Mouse (Mus musculus) brain, embryonic 14.5 days (tissue): Measurements from ENCODE around the gene Tnik. TPM values are rescaled to one million over a fixed set of nuclear protein-coding genes. Genes with fewer than 3 reads are reported as not detected.

Source experiments
- DNase-seq: peaks from one replicate; pipeline ENCODE4 v3.0.0-alpha.2; 2011; ENCODE audit warnings: low read depth
- CTCF ChIP-seq: fragments of 200-500 bp; IDR thresholded peaks from 2 replicates; pipeline ENCODE4 v1.5.1; 2012; ENCODE audit warnings: inconsistent platforms, mild to moderate bottlenecking, moderate library complexity, borderline replicate concordance; ENCODE audit not compliant: insufficient read depth, insufficient read length; ENCODE audit errors: extremely low read depth
- POLR2A ChIP-seq: fragments of 200-500 bp; IDR thresholded peaks from 2 replicates; pipeline ENCODE4 v1.6.1; 2012; ENCODE audit warnings: mild to moderate bottlenecking, inconsistent platforms, borderline replicate concordance; ENCODE audit not compliant: poor library complexity, insufficient read depth, insufficient read length, severe bottlenecking; ENCODE audit errors: extremely low read depth
- polyA plus RNA-seq: library from polyadenylated mRNA; depleted of rRNA; stranded (reverse); fragments of >200 nt; gene quantifications from 2 replicates; pipeline ENCODE4 v1.2.3, GENCODE M21; 2012

Gene Tnik
- polyA plus RNA-seq, 1 experiment: 73.8 TPM

DNA sequence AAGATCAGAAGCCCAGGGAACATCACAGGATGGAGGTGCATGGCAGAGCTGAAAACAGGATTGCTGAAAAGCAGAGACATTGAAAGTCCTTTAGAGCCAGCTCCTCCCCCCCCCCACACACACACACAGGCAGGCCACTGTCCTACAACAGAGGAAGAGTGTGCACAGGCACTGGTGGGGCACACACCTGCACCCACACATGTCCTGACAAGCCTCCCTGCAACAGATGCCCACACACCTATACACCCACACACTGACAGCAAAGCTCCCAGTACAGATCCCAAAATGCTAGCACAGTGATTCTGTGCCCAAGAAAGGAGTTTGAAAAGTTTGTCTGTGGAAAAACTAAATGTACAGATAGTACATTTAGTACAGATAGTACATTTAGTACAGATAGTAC, 391.7 kb downstream of the Tnik start:
- no peak for TF ChIP-seq POLR2A
- TF ChIP-seq CTCF: no peak
- no peak for DNase-seq

- TF ChIP-seq POLR2A: no peak
- no peak; the same call in 1 of the 2 replicates for TF ChIP-seq CTCF
- DNase-seq: no peak
Observed at GRCm38 (mm10) chr3:28658349-28658748, 395.3 kb downstream of the Tnik start.

DNA sequence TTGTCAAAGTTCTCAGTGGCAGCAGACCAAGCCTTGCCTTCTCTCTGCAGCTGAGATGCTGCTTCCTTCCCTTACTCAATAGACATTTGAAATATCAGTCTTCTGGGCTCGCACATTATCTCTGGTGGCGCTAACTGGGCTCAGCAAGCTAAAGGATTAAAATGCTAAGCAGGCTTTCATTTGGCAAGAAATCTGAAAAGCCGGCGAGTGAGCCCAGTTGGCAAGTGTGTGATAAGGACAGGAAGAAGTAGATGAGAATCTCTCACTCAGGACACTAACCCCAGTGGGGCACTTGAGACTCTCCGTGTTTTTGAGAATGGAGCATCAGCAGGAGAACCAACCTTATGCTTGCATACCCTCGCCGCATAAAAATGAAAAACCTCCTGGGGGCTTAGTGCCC, 417.8 kb downstream of the Tnik start:
- DNase-seq: peak; percentile 42
- no peak for TF ChIP-seq CTCF
- TF ChIP-seq POLR2A: no peak

GRCm38 (mm10) chr3:28681866-28682265, 418.9 kb downstream of the Tnik start:
- no peak for DNase-seq
- TF ChIP-seq POLR2A (no peak), CTCF (no peak)

GRCm38 (mm10) chr3:28682411-28682810, 419.4 kb downstream of the Tnik start:
- TF ChIP-seq CTCF (no peak), POLR2A (no peak)
- peak; percentile 27 for DNase-seq

- no peak for DNase-seq
- TF ChIP-seq CTCF (no peak), POLR2A (no peak)
Observed at GRCm38 (mm10) chr3:28685510-28685909, 422.5 kb downstream of the Tnik start.

GRCm38 (mm10) chr3:28694811-28695210, 431.8 kb downstream of the Tnik start:
- no peak for DNase-seq
- TF ChIP-seq CTCF (no peak), POLR2A (no peak)

DNA sequence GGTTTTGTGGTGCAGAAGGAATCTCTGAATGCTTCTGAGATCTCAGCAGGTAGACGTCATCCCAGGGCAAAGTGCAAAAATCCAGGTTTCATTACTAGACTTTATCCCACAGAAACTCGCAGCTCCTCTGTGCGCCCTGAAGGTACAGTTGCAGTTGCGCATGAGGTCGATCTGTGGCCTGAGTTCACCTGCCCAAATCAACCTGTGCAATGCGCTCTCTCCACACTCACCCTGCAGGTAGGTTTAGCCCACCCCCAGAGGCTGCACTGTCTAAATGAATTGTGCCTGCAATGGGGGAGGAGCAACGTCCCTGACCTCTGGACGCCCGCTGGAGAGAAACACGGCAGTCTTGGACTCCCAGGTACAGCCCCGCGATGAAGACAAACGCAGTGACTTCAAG, 432.6 kb downstream of the Tnik start:
- TF ChIP-seq POLR2A (no peak), CTCF (no peak)
- no peak for DNase-seq

DNA sequence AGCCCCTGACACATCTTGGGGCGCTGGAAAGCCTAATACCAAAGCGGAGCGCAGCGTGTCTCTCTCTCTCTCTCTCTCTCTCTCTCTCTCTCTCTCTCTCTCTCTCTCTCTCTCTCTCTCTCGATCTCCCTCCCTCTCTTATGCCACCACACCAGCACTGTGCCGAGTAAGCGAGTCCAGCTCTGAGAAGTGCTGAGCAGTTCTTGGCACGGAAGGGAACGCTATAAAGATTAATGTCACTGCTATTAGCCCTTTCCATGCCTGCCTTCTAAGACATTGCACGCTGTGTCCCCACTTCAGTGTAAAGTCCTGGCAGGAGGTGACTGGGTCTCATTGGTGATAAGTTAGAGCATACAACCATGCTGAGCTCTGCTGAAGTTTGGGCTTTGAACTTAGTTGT, 433.1 kb downstream of the Tnik start:
- no peak for DNase-seq
- no peak for TF ChIP-seq CTCF
- no peak for TF ChIP-seq POLR2A

GRCm38 (mm10) chr3:28697797-28698196, 434.8 kb downstream of the Tnik start, which contains the start of gene Slc2a2:
Slc2a2 (plus strand) TSS chr3:28697903.
- TF ChIP-seq POLR2A: no peak
- no peak for TF ChIP-seq CTCF
- no peak for DNase-seq

DNA sequence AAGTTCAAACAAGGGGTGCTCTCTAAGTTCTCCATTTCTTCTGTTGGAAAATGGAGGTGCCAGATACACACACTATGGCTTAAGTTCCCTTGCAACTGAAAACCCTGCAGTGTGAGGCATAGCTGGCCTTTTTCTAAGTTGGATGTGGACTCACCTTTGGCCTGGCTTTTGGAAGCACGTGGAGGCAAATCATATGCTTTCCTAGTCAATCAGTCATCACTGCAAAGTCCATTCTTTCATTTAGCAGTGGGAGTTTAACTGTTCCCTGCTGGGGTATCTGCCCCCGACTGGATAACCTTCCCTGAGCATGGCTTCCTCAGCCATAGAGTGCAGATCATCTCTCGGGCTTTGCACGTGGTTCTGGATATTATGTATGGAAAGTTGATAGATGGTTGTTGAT, 436.6 kb downstream of the Tnik start:
- no peak for DNase-seq
- TF ChIP-seq POLR2A: no peak

GRCm38 (mm10) chr3:28705522-28706137, 442.6 kb downstream of the Tnik start:
- TF ChIP-seq POLR2A (no peak), CTCF (no peak)
- DNase-seq: no peak
